Mouse (Mus musculus) heart, adult 9 months (tissue): ENCODE measurements at regions not wholly inside any gene's neighbourhood (a gene's known extent, or its start where the extent isn't known, plus 50 kb on each side); places are given as distances from the start of the nearest gene placed in this dataset.
A peak's percentile ranks its signal among the peaks of the same experiment; 100 is the strongest.
"Not testable (repeated sequence)": the region's sequence is repeated elsewhere in the genome, so short reads cannot be mapped to it uniquely, and the experiment has no call there.

Experiments
- DNase-seq, 2 experiments: peaks; one replicate each; pipeline ENCODE4 v3.0.0; 2022; ENCODE audit warnings: low spot score in 2 of 2

- no peak for DNase-seq
These were observed 603.5 kb upstream of the Gje1 start for GRCm38 (mm10) chr10:15321480-15321879.

GRCm38 (mm10) chr10:15317017-15317607, 599.1 kb upstream of the Gje1 start:
- no peak for DNase-seq

DNA sequence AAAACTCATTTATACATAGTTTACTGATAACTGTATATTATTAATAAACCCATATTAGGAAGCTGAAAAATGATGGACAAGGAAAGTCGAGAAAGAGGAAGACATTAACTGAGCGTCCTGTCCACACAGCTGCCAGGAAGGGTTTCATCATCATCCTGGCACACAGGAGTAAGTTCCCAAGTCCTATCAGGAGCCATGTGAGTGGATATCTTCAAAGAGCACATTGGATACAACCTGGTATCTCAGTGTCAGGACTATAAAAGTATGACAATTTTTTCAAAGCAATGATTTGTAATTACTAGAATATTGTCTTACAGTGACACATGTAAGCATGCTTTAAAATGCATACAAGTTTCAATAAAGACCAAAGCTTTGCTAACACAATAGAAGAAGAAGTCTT, 592.6 kb upstream of the Gje1 start:
- DNase-seq, result no peak

DNA sequence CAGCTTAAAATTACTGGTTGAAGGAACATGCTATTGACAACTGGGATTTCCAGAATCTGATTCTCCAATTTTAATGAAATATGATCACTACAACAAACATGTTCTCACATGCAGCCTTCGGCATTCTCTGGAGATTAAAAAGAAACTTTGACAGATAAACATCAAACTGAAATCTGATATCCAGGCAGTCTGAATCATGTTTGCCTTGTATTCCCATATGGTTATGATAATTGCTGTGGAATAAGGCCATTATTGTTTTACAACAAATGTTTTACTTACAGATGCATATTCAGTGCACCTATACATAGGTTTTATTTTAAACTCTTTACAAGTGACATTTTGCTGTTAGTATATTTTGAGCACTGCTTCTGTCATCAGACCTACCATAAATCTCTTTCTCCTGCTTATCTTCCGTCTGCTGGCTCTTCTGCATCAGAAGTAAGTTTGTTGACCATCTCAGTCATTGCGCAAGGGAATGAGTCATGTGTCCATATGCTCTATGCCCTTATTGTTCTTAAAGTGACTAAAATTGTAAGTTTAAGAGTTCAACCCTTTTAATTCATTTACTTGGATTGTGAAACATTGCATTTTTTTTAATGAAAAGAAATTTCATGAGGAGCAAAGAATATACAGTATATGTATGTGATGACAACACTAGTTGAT, 587.9 kb upstream of the Gje1 start:
- no peak for DNase-seq

GRCm38 (mm10) chr10:15300199-15301085, 582.4 kb upstream of the Gje1 start:
- peak; percentile 38 to 64 for DNase-seq

DNA sequence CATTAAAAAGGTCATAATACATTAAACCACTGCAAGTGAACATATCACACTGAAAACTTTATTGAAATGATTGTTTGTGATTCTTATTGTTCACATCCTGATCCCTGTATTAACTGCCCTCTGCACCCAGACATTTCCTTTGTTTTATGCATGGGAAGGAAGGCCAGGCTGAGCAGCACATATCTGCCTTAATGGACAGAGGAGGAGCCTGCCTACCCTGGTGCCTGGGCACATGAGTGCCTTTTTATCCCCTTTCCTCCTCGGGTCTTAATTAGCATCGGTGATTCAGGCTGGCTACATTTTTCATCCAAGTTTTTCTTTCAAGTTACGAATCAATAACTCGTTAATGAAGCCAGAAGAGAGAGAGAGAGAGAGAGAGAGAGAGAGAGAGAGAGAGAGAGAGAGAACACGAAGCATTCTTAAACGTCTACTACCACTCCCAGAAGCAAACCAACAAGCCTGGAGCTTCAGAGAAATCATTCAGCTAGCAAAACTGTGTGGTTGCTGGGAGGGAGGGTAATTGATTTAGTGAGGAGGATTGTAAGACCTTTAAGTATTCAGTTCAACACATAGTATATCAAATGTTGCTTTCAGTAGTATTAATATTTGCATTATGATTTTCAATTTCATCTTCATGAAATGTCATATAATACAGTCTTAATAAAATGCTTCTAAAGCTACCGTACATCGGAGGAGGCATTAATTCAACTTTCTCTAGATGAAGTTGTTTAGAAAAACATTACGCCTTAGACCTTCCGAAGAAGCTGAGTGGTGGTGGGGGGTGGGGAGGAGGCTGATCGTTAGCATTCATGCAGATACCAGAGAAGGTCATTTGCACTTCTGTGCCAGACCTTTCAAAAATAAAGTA, 581.6 kb upstream of the Gje1 start:
- DNase-seq, result no peak

DNA sequence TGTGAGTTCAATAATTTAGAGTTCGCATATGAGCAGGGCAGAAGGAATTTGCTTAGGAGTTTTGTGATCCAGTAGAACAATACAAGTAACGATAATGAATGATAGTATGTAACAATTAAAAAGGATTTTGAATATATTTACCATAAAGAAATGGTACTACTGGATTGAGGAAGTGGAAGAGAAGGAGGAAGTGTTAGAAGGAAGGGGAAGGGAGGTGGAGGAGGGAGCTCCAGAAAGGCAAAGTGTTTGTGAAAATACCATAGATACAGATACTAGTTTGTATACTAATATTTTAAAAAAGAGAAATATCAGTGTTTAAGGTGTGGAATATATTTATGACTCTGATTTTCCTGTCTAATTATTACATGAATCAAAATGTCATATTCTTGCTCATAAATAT, 579.2 kb upstream of the Gje1 start:
- DNase-seq, result no peak

DNA sequence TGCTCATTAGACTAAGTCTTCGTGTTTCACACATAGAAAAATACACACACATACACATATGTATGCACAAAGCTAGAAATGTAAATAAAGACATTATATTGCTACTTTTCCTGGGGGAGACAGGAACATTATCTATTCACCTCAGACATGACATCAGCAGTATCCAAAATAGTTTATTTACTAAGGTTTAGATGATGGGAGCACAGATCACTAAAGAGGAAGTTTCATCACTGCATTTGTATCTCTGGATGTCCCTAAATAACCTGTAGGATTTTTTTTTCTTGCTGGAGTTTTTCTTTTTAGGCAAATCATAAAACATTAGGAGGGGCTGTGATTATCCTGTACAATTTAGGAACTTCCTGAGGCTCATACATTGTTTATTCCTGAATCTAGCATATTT, 576.1 kb upstream of the Gje1 start:
- DNase-seq, result no peak

- DNase-seq, result not testable (repeated sequence)
These were observed 545.3 kb upstream of the Gje1 start for GRCm38 (mm10) chr10:15263337-15263736.

DNA sequence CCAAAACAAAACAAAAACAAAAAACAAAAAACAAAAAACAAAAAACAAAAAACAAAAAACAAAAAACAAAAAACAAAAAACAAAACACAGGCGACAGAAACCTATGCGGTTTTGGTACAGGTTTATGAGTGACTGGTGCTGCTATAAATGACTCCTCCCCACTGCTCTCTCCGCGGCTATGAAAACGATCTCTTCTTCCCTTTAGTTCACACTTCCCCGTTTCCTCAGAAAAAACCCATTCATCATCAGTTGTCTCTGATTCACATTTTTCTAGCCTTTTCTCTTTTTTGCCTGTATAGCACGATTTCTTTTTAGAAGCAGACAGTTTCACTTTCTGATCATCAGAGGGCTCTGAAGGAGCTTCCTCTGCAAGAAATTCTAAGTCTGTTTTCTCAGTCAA, 544.3 kb upstream of the Gje1 start:
- DNase-seq, result not testable (repeated sequence)

GRCm38 (mm10) chr10:15249402-15250086, 531.5 kb upstream of the Gje1 start:
- no peak for DNase-seq

- DNase-seq, result no peak
These were observed 530.9 kb upstream of the Gje1 start for GRCm38 (mm10) chr10:15248899-15249298.

GRCm38 (mm10) chr10:15244376-15245262, 526.6 kb upstream of the Gje1 start:
- DNase-seq, result no peak

DNA sequence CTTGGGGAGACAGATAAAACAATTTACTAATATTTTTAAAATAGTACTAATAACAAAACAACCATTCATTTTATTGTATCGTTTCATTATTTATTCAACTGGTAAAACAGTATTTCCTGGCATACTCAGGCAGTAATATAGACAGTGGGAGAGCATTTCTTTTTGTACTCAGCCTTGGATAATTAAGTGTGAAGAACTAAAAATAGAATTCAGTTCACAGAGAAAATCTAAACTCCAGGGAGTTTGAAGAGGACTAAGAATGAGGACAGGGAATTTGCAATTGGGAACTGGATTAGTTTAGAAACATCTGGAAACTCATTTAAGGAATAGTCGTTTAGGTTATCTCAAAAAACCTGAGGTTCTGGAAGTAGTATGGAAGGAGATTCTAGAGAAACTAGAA, 525.4 kb upstream of the Gje1 start:
- DNase-seq, result no peak

GRCm38 (mm10) chr10:15218883-15219282, 500.9 kb upstream of the Gje1 start:
- no peak for DNase-seq

- DNase-seq, result no peak
These were observed 461.6 kb upstream of the Gje1 start for GRCm38 (mm10) chr10:15179585-15179984.

DNA sequence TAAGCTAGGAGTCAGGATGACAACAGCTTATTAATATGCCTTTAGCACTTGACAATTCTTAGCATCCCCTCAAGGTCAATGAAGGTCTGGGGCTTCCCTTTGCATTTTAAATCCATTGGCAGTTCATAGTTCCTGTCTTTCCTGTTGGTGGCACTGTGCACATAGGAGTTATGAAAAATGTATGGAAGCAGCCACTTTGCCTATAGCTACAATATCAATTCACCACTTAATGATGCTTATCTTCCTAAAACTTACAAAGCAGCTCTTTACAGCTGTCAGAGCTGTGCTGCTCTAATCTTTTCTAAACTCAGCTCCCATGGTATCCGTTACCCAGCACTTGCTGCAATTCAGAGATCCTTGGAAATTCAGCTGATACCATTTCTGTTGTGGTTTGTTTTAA, 456.4 kb upstream of the Gje1 start:
- no peak for DNase-seq

DNA sequence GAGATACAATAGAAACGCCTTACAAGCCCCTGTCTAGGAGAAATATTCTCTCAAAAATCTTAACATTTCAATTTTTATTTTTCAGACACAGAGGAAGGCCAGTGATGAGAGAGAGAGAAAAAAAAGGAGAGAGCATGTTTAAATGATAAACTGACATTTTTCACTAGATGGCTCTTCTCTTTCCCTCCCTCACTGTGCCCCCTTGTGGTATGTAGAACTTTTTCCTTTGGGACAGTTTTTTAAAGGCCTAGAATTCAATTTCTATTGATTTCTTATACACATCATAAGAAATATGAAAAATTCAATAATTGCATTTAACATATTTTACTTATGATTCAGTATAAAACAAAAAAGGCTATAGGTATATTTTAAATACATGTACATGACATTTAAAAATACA, 454.5 kb upstream of the Gje1 start:
- DNase-seq, result no peak

DNA sequence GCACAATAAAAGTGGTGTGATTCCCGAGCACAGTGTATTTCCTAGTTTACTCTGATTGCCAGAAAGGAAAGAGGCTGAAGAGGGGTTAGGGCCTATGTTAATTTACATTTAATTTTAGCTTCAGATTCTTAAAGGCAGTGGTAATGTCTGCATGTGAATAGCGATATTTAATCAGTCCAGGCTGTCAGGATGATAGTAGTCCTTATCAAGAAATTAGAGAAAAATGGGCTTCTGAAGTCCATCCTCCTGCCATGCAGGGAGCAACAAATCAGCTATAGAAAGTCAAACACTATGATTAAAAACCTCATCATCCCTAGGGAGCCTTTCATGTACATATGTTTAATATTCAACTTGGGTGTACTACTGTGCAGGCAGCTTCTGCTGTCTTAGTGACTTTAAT, 422.7 kb upstream of the Gje1 start:
- DNase-seq, result no peak
